Mouse (Mus musculus) neural tube, embryonic 15.5 days (tissue): ENCODE measurements around the gene Ccnf. TPM values are rescaled to one million over a fixed set of nuclear protein-coding genes. Genes with fewer than 3 reads are reported as not detected.

Source experiments
- ATAC-seq: fragments of 200-750 bp; cut with Nextera tagmentation; 2 replicates; pipeline ENCODE4 v1.8.0; 2017; ENCODE audit warnings: mild to moderate bottlenecking, moderate TSS enrichment, moderate library complexity; ENCODE audit not compliant: low FRiP score
- H3K27ac ChIP-seq: fragments of 300-500 bp; sonication (generic); replicated peaks from 2 replicates; pipeline ENCODE4 v1.5.1; 2015; ENCODE audit warnings: mild to moderate bottlenecking, inconsistent platforms
- H3K27me3 ChIP-seq: fragments of 300-500 bp; sonication (generic); replicated peaks from 2 replicates; pipeline ENCODE4 v1.6.1; 2015; ENCODE audit warnings: inconsistent platforms
- H3K36me3 ChIP-seq: fragments of 300-500 bp; sonication (generic); 2 replicates; pipeline ENCODE4 v1.6.1; 2015; ENCODE audit warnings: inconsistent platforms
- H3K4me1 ChIP-seq: fragments of 300-500 bp; sonication (generic); 2 replicates; pipeline ENCODE4 v1.6.1; 2015; ENCODE audit warnings: inconsistent platforms
- H3K4me2 ChIP-seq: fragments of 300-500 bp; sonication (generic); 2 replicates; pipeline ENCODE4 v1.6.1; 2015; ENCODE audit warnings: inconsistent platforms, mild to moderate bottlenecking, moderate library complexity
- H3K4me3 ChIP-seq: fragments of 300-500 bp; sonication (generic); replicated peaks from 2 replicates; pipeline ENCODE4 v1.5.1; 2015; ENCODE audit warnings: mild to moderate bottlenecking, inconsistent platforms
- H3K9ac ChIP-seq: fragments of 300-500 bp; sonication (generic); replicated peaks from 2 replicates; pipeline ENCODE4 v1.6.1; 2015; ENCODE audit warnings: mild to moderate bottlenecking, inconsistent platforms
- H3K9me3 ChIP-seq: fragments of 300-500 bp; sonication (generic); replicated peaks from 2 replicates; pipeline ENCODE4 v1.6.1; 2016; ENCODE audit warnings: inconsistent platforms
- WGBS: fragments of 180-500 bp; shearing (Covaris S2); methylation state at CpG from one replicate; pipeline ENCODE4 v1.1.7; 2015; ENCODE audit warnings: mixed read lengths; 5-methylcytosine and 5-hydroxymethylcytosine counted together
- polyA plus RNA-seq: library from polyadenylated mRNA; unstranded; fragments of >200 nt; fragmentation: Nextera tagmentation; extraction: Ambion mirVana; gene quantifications from 2 replicates; pipeline ENCODE4 v1.2.1, GENCODE M21; 2015

Gene Ccnf
- polyA plus RNA-seq, 1 experiment from 2014 or later = 13.4 TPM

- H3K27me3 ChIP-seq = no peaks in the 10 kb centered on the region
- H3K27ac ChIP-seq = no peak overlapping the region
- peaks cover 44% of the 10 kb centered on the region for H3K4me1 ChIP-seq
- no peak overlapping the region for H3K4me3 ChIP-seq
- no peaks in the 10 kb centered on the region; the same call in 1 of the 2 replicates for H3K36me3 ChIP-seq
- WGBS = 88% methylated on average over 4 of the region's 4 CpGs
- H3K9me3 ChIP-seq = no peaks in the 10 kb centered on the region
- no peak overlapping the region for H3K9ac ChIP-seq
- no peak for ATAC-seq
- H3K4me2 ChIP-seq = no peak overlapping the region
Observed at GRCm38 (mm10) chr17:24199252-24199651, 52.0 kb downstream of the Ccnf start.

GRCm38 (mm10) chr17:24197032-24197824 is 54.1 kb downstream of the Ccnf start:
- Histone ChIP-seq H3K27me3 (no peaks in the 10 kb centered on the region), H3K4me1 (peaks cover 24% of the 10 kb centered on the region), H3K4me2 (no peak overlapping the region), H3K27ac (no peak overlapping the region), H3K9me3 (no peaks in the 10 kb centered on the region), H3K36me3 (no peaks in the 10 kb centered on the region; the same call in 1 of the 2 replicates), H3K9ac (no peak overlapping the region), H3K4me3 (no peak overlapping the region)
- ATAC-seq = no peak
- 67% methylated on average over 15 of the region's 15 CpGs for WGBS

- no peak for ATAC-seq
- Histone ChIP-seq H3K27ac (no peak overlapping the region), H3K4me3 (no peak overlapping the region), H3K9ac (no peak overlapping the region), H3K36me3 (no peaks in the 10 kb centered on the region; the same call in 1 of the 2 replicates), H3K27me3 (no peaks in the 10 kb centered on the region), H3K4me2 (no peak overlapping the region), H3K9me3 (no peaks in the 10 kb centered on the region), H3K4me1 (0 out of 2 replicates have a peak, but pooled peaks cover 8% of the 10 kb centered on the region)
- WGBS = 68% methylated on average over 2 of the region's 2 CpGs
Observed at GRCm38 (mm10) chr17:24195349-24195748, 55.9 kb downstream of the Ccnf start.

GRCm38 (mm10) chr17:24193769-24194168 is 57.5 kb downstream of the Ccnf start:
- no peaks in the 10 kb centered on the region for H3K4me1 ChIP-seq
- no peak overlapping the region for H3K4me2 ChIP-seq
- no peak overlapping the region for H3K4me3 ChIP-seq
- H3K9ac ChIP-seq = no peak overlapping the region
- H3K36me3 ChIP-seq = peaks cover 2% of the 10 kb centered on the region
- no peaks in the 10 kb centered on the region for H3K9me3 ChIP-seq
- H3K27ac ChIP-seq = no peak overlapping the region
- no peaks in the 10 kb centered on the region for H3K27me3 ChIP-seq
- WGBS = 94% methylated on average over 5 of the region's 5 CpGs
- ATAC-seq = no peak

GRCm38 (mm10) chr17:24193268-24193667 is 58.0 kb downstream of the Ccnf start:
- Histone ChIP-seq H3K4me1 (no peaks in the 10 kb centered on the region), H3K4me3 (no peak overlapping the region), H3K27ac (no peak overlapping the region), H3K9ac (no peak overlapping the region), H3K9me3 (no peaks in the 10 kb centered on the region), H3K27me3 (no peaks in the 10 kb centered on the region), H3K4me2 (no peak overlapping the region), H3K36me3 (peaks cover 6% of the 10 kb centered on the region)
- WGBS = 90% methylated on average over 8 of the region's 8 CpGs
- no peak for ATAC-seq

- Histone ChIP-seq H3K4me1 (no peaks in the 10 kb centered on the region), H3K27ac (no peak overlapping the region), H3K36me3 (peaks cover 8% of the 10 kb centered on the region), H3K9ac (no peak overlapping the region), H3K27me3 (no peaks in the 10 kb centered on the region), H3K4me3 (no peak overlapping the region), H3K4me2 (no peak overlapping the region), H3K9me3 (no peaks in the 10 kb centered on the region)
- ATAC-seq = no peak
- 88% methylated on average over 8 of the region's 8 CpGs for WGBS
Observed at GRCm38 (mm10) chr17:24192848-24193247, 58.4 kb downstream of the Ccnf start.

GRCm38 (mm10) chr17:24191481-24191880 is 59.8 kb downstream of the Ccnf start:
- no peak for ATAC-seq
- H3K4me3 ChIP-seq = no peak overlapping the region
- H3K36me3 ChIP-seq = peaks cover 14% of the 10 kb centered on the region
- no peak overlapping the region for H3K4me2 ChIP-seq
- no peaks in the 10 kb centered on the region for H3K27me3 ChIP-seq
- no peaks in the 10 kb centered on the region for H3K4me1 ChIP-seq
- H3K9me3 ChIP-seq = no peaks in the 10 kb centered on the region
- no peak overlapping the region for H3K27ac ChIP-seq
- WGBS = 80% methylated on average over 4 of the region's 4 CpGs
- H3K9ac ChIP-seq = no peak overlapping the region

GRCm38 (mm10) chr17:24190934-24191333 is 60.4 kb downstream of the Ccnf start:
- H3K27ac ChIP-seq = no peak overlapping the region
- 86% methylated on average over 2 of the region's 2 CpGs for WGBS
- H3K9me3 ChIP-seq = no peaks in the 10 kb centered on the region
- no peak overlapping the region for H3K4me3 ChIP-seq
- H3K9ac ChIP-seq = no peak overlapping the region
- H3K4me1 ChIP-seq = no peaks in the 10 kb centered on the region
- H3K36me3 ChIP-seq = peaks cover 14% of the 10 kb centered on the region
- H3K4me2 ChIP-seq = no peak overlapping the region
- ATAC-seq = no peak
- H3K27me3 ChIP-seq = no peaks in the 10 kb centered on the region

- H3K9me3 ChIP-seq = no peaks in the 10 kb centered on the region
- H3K27me3 ChIP-seq = no peaks in the 10 kb centered on the region
- H3K4me2 ChIP-seq = no peak overlapping the region
- H3K27ac ChIP-seq = no peak overlapping the region
- no peak overlapping the region for H3K4me3 ChIP-seq
- 79% methylated on average over 3 of the region's 3 CpGs for WGBS
- H3K9ac ChIP-seq = no peak overlapping the region
- peaks cover 8% of the 10 kb centered on the region for H3K4me1 ChIP-seq
- no peak for ATAC-seq
- no peaks in the 10 kb centered on the region for H3K36me3 ChIP-seq
Observed at GRCm38 (mm10) chr17:24174259-24174658, 77.0 kb downstream of the Ccnf start.

- no peak overlapping the region for H3K27ac ChIP-seq
- peaks cover 8% of the 10 kb centered on the region for H3K4me1 ChIP-seq
- H3K9me3 ChIP-seq = no peaks in the 10 kb centered on the region
- no peak overlapping the region; the same call in 1 of the 2 replicates for H3K9ac ChIP-seq
- no peak overlapping the region for H3K4me2 ChIP-seq
- H3K4me3 ChIP-seq = no peak overlapping the region
- 5% methylated on average over 3 of the region's 3 CpGs for WGBS
- no peaks in the 10 kb centered on the region for H3K27me3 ChIP-seq
- H3K36me3 ChIP-seq = no peaks in the 10 kb centered on the region
- no peak for ATAC-seq
Observed at GRCm38 (mm10) chr17:24173423-24173822, 77.9 kb downstream of the Ccnf start.
